Mouse (Mus musculus) embryonic fibroblast, embryonic 13.5 days (primary cell): ENCODE data around the gene Gm13083. TPM values are rescaled to one million over a fixed set of nuclear protein-coding genes. Genes with fewer than 3 reads are reported as not detected.
"Not testable (repeated sequence)": the region's sequence is repeated elsewhere in the genome, so short reads cannot be mapped to it uniquely, and the experiment has no call there.

Experiments
- H3K27ac ChIP-seq: 2 replicates; pipeline ENCODE4 v1.5.1; 2012; ENCODE audit warnings: low read length, control low read depth, inconsistent platforms; ENCODE audit not compliant: insufficient read depth
- H3K4me1 ChIP-seq: 2 replicates; pipeline ENCODE4 v1.6.1; 2011; ENCODE audit warnings: low read length; ENCODE audit not compliant: control insufficient read depth, insufficient read depth
- H3K4me3 ChIP-seq: 2 replicates; pipeline ENCODE4 v1.5.1; 2011; ENCODE audit warnings: mild to moderate bottlenecking, control low read depth, low read length; ENCODE audit not compliant: insufficient read depth
- polyA plus RNA-seq: library from polyadenylated mRNA; stranded (reverse); fragments of >200 nt; gene quantifications from 2 replicates; pipeline ENCODE4 v1.2.4, GENCODE M21; 2011; ENCODE audit warnings: low read depth; ENCODE audit not compliant: missing spikeins, insufficient read length

The Gm13083 gene
- not detected in 2 replicates for polyA plus RNA-seq

DNA sequence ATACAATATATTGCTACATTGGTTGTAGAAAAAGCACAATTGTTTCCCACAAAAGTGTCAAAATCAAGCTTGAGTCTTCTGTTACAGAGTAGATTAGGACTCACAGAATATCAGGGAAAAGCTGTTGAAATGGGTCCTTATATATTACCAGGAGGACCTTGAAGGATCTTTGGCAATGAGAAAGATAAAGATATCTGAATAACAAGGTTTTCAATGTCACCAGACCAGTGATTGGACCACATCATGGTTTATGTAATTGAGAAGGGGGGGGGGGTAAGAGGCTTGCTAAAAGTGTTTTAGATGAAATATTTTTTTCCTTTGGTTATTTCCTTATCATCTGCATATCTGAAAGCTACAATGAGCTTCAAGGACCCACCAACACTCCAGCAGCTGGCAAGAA is at the start of gene Gm13083:
Gm13083 (plus strand) TSS at position 301 of the 400 bp plus-strand sequence.
- not testable (repeated sequence) for H3K4me3 ChIP-seq, H3K27ac ChIP-seq, H3K4me1 ChIP-seq

DNA sequence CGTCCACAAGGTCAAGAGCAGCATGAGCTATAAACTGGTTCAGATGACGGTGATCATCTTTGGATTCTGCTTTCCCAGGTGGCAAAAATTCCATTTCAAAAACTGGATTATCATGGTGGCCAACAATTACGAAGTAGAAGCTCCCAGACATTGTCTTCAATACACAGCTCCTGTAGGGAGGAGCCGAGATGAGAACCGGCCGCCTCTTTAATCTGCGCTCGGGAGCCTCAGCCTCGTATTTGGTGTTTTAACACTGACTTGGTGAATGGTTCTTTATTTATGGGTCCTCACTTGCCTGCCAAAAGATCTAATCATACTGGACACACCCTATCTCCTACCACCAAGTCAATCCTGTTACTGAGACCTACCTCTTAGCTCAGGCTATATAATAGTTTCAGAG is 2.9 kb upstream of the Gm13083 start:
- not testable (repeated sequence) for H3K4me1 ChIP-seq, H3K27ac ChIP-seq

GRCm38 (mm10) chr4:143618101-143618500 is 3.3 kb downstream of the Gm13083 start:
- not testable (repeated sequence) for H3K4me3 ChIP-seq, H3K4me1 ChIP-seq, H3K27ac ChIP-seq

More for the DNA sequence above, 2.9 kb upstream of the Gm13083 start:
- not testable (repeated sequence) for H3K4me3 ChIP-seq

DNA sequence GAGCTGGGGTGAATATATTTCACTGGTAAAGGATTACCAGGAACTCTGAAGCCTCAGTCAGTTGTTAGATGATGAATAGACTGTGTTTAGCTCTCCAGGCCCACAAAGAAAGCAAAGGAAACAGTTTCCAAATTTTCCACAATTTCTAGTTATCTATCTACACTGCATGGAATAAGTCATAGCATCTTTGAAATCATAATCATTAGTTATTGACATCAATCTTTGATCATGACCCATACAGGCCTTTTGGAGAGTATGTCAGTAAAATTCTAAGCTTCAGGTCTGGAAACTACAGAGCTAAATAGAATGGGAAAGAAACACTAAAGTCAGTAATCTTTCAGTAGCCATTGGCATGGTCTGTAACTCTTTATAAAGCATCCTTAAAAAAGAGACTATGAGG is 42.3 kb downstream of the Gm13083 start, which contains the start of gene Gm13088:
Gm13088 (minus strand) TSS at position 101 of the 400 bp plus-strand sequence.
- not testable (repeated sequence) for H3K4me3 ChIP-seq, H3K27ac ChIP-seq, H3K4me1 ChIP-seq

Other genes with a start within 250 kb of the Gm13083 start
- gene Pramel1, start 220.6 kb upstream of the Gm13083 start, polyA plus RNA-seq, result not detected in 2 replicates
- gene Pramef8, start 202.6 kb upstream of the Gm13083 start, polyA plus RNA-seq, result 22.9 and 25.8 TPM in 2 replicates
- gene Oog4, start 164.7 kb upstream of the Gm13083 start, polyA plus RNA-seq, result not detected in 2 replicates
- not detected in 2 replicates for gene Gm13043, start 103.7 kb upstream of the Gm13083 start, polyA plus RNA-seq
- gene Gm13040, start 79.0 kb upstream of the Gm13083 start, polyA plus RNA-seq, result not detected in 2 replicates
- not detected in 2 replicates for gene BC080695, start 63.3 kb upstream of the Gm13083 start, polyA plus RNA-seq
- not detected in 2 replicates for gene Gm13057, start 63.3 kb upstream of the Gm13083 start, polyA plus RNA-seq
- gene Gm13088, start 42.2 kb downstream of the Gm13083 start, polyA plus RNA-seq, result not detected in 2 replicates
- gene Gm13089, start 87.7 kb downstream of the Gm13083 start, polyA plus RNA-seq, result not detected in 2 replicates
- not detected in 2 replicates for gene Gm13078, start 104.5 kb downstream of the Gm13083 start, polyA plus RNA-seq
- not detected in 2 replicates for gene Gm13023, start 174.3 kb downstream of the Gm13083 start, polyA plus RNA-seq
- gene Gm13084, start 201.1 kb downstream of the Gm13083 start, polyA plus RNA-seq, result not detected in 2 replicates
- not detected in 2 replicates for gene Gm13103, start 231.5 kb downstream of the Gm13083 start, polyA plus RNA-seq